Mouse (Mus musculus): ENCODE results near the gene Fgr. TPM values are rescaled to one million over a fixed set of nuclear protein-coding genes. Genes with fewer than 3 reads are reported as not detected.

Fgr gene
- polyA plus RNA-seq, 1 experiment = 0.15 TPM

GRCm38 (mm10) chr4:132968105-132968938 is 5.6 kb upstream of the Fgr start:
- no peak overlapping the region for H3K27ac ChIP-seq (ENCODE audit: insufficient read depth, low read length)
- H3K4me3 ChIP-seq (ENCODE audit: insufficient read depth, low read length) = no peak overlapping the region
- TF ChIP-seq CTCF (IDR thresholded peaks at IDR 0.05; ENCODE audit: extremely low read depth, insufficient read depth, low read length) (no peak), POLR2A (IDR thresholded peaks at IDR 0.05; ENCODE audit: extremely low read depth, insufficient read depth, low read length) (no peak)
- no peaks in the 10 kb centered on the region for H3K4me1 ChIP-seq (ENCODE audit: control insufficient read depth, insufficient read depth, low read length)

GRCm38 (mm10) chr4:132971601-132972000 is 2.3 kb upstream of the Fgr start:
- Histone ChIP-seq H3K27ac (ENCODE audit: insufficient read depth, low read length) (no peak overlapping the region), H3K4me1 (ENCODE audit: control insufficient read depth, insufficient read depth, low read length) (no peaks in the 10 kb centered on the region), H3K4me3 (ENCODE audit: insufficient read depth, low read length) (no peak overlapping the region)
- TF ChIP-seq CTCF (IDR thresholded peaks at IDR 0.05; ENCODE audit: extremely low read depth, insufficient read depth, low read length) (no peak), POLR2A (IDR thresholded peaks at IDR 0.05; ENCODE audit: extremely low read depth, insufficient read depth, low read length) (no peak)

- TF ChIP-seq CTCF (IDR thresholded peaks at IDR 0.05; ENCODE audit: extremely low read depth, insufficient read depth, low read length) (no peak), POLR2A (IDR thresholded peaks at IDR 0.05; ENCODE audit: extremely low read depth, insufficient read depth, low read length) (no peak)
- no peak overlapping the region for H3K27ac ChIP-seq (ENCODE audit: insufficient read depth, low read length)
- no peaks in the 10 kb centered on the region for H3K4me1 ChIP-seq (ENCODE audit: control insufficient read depth, insufficient read depth, low read length)
- H3K4me3 ChIP-seq (ENCODE audit: insufficient read depth, low read length) = no peak overlapping the region
Measured at GRCm38 (mm10) chr4:132972101-132972500, 1.8 kb upstream of the Fgr start.

- no peaks in the 10 kb centered on the region for H3K4me1 ChIP-seq (ENCODE audit: control insufficient read depth, insufficient read depth, low read length)
- H3K4me3 ChIP-seq (ENCODE audit: insufficient read depth, low read length) = no peak overlapping the region
- TF ChIP-seq POLR2A (IDR thresholded peaks at IDR 0.05; ENCODE audit: extremely low read depth, insufficient read depth, low read length) (no peak), CTCF (IDR thresholded peaks at IDR 0.05; ENCODE audit: extremely low read depth, insufficient read depth, low read length) (no peak)
- H3K27ac ChIP-seq (ENCODE audit: insufficient read depth, low read length) = no peak overlapping the region
Measured at GRCm38 (mm10) chr4:132972556-132972955, 1.3 kb upstream of the Fgr start.

GRCm38 (mm10) chr4:132973186-132973585 is 709 bp upstream of the Fgr start:
- H3K4me1 ChIP-seq (ENCODE audit: control insufficient read depth, insufficient read depth, low read length) = no peaks in the 10 kb centered on the region
- no peak overlapping the region for H3K27ac ChIP-seq (ENCODE audit: insufficient read depth, low read length)
- TF ChIP-seq POLR2A (IDR thresholded peaks at IDR 0.05; ENCODE audit: extremely low read depth, insufficient read depth, low read length) (no peak), CTCF (IDR thresholded peaks at IDR 0.05; ENCODE audit: extremely low read depth, insufficient read depth, low read length) (no peak)
- H3K4me3 ChIP-seq (ENCODE audit: insufficient read depth, low read length) = no peak overlapping the region

- H3K4me3 ChIP-seq (ENCODE audit: insufficient read depth, low read length) = no peak overlapping the region
- TF ChIP-seq CTCF (IDR thresholded peaks at IDR 0.05; ENCODE audit: extremely low read depth, insufficient read depth, low read length) = no peak
- no peak for TF ChIP-seq POLR2A (IDR thresholded peaks at IDR 0.05; ENCODE audit: extremely low read depth, insufficient read depth, low read length)
- H3K27ac ChIP-seq (ENCODE audit: insufficient read depth, low read length) = no peak overlapping the region
- H3K4me1 ChIP-seq (ENCODE audit: control insufficient read depth, insufficient read depth, low read length) = no peaks in the 10 kb centered on the region
Measured at GRCm38 (mm10) chr4:132974904-132975303, 1.0 kb downstream of the Fgr start.

- Histone ChIP-seq H3K4me1 (ENCODE audit: control insufficient read depth, insufficient read depth, low read length) (no peaks in the 10 kb centered on the region), H3K4me3 (ENCODE audit: insufficient read depth, low read length) (no peak overlapping the region), H3K27ac (ENCODE audit: insufficient read depth, low read length) (no peak overlapping the region)
- TF ChIP-seq CTCF (IDR thresholded peaks at IDR 0.05; ENCODE audit: extremely low read depth, insufficient read depth, low read length) (no peak), POLR2A (IDR thresholded peaks at IDR 0.05; ENCODE audit: extremely low read depth, insufficient read depth, low read length) (no peak)
Measured at GRCm38 (mm10) chr4:132975791-132976190, 1.9 kb downstream of the Fgr start.

- H3K4me3 ChIP-seq (ENCODE audit: insufficient read depth, low read length) = no peak overlapping the region
- no peak overlapping the region for H3K27ac ChIP-seq (ENCODE audit: insufficient read depth, low read length)
- no peaks in the 10 kb centered on the region for H3K4me1 ChIP-seq (ENCODE audit: control insufficient read depth, insufficient read depth, low read length)
- TF ChIP-seq POLR2A (IDR thresholded peaks at IDR 0.05; ENCODE audit: extremely low read depth, insufficient read depth, low read length) (no peak), CTCF (IDR thresholded peaks at IDR 0.05; ENCODE audit: extremely low read depth, insufficient read depth, low read length) (no peak)
Measured at GRCm38 (mm10) chr4:132976729-132977128, 2.8 kb downstream of the Fgr start.

GRCm38 (mm10) chr4:132977597-132977996 is 3.7 kb downstream of the Fgr start:
- Histone ChIP-seq H3K27ac (ENCODE audit: insufficient read depth, low read length) (no peak overlapping the region), H3K4me1 (ENCODE audit: control insufficient read depth, insufficient read depth, low read length) (no peaks in the 10 kb centered on the region), H3K4me3 (ENCODE audit: insufficient read depth, low read length) (no peak overlapping the region)
- TF ChIP-seq CTCF (IDR thresholded peaks at IDR 0.05; ENCODE audit: extremely low read depth, insufficient read depth, low read length) (no peak), POLR2A (IDR thresholded peaks at IDR 0.05; ENCODE audit: extremely low read depth, insufficient read depth, low read length) (no peak)

GRCm38 (mm10) chr4:132979186-132979585 is 5.3 kb downstream of the Fgr start:
- no peak overlapping the region for H3K4me3 ChIP-seq (ENCODE audit: insufficient read depth, low read length)
- TF ChIP-seq CTCF (IDR thresholded peaks at IDR 0.05; ENCODE audit: extremely low read depth, insufficient read depth, low read length) = no peak
- no peak for TF ChIP-seq POLR2A (IDR thresholded peaks at IDR 0.05; ENCODE audit: extremely low read depth, insufficient read depth, low read length)
- no peak overlapping the region for H3K27ac ChIP-seq (ENCODE audit: insufficient read depth, low read length)
- H3K4me1 ChIP-seq (ENCODE audit: control insufficient read depth, insufficient read depth, low read length) = peaks cover 5% of the 10 kb centered on the region; the same call in 1 of the 2 replicates

All from cortical plate, adult 2 months (tissue).